Mouse (Mus musculus): ENCODE results near the gene Mavs. TPM values are rescaled to one million over a fixed set of nuclear protein-coding genes. Genes with fewer than 3 reads are reported as not detected.
A peak's percentile ranks its signal among the peaks of the same experiment; 100 is the strongest.
"Not testable (repeated sequence)": the region's sequence is repeated elsewhere in the genome, so short reads cannot be mapped to it uniquely, and the experiment has no call there.

Mavs gene
- polyA plus RNA-seq, 1 experiment from 2014 or later: 14.7 TPM

DNA sequence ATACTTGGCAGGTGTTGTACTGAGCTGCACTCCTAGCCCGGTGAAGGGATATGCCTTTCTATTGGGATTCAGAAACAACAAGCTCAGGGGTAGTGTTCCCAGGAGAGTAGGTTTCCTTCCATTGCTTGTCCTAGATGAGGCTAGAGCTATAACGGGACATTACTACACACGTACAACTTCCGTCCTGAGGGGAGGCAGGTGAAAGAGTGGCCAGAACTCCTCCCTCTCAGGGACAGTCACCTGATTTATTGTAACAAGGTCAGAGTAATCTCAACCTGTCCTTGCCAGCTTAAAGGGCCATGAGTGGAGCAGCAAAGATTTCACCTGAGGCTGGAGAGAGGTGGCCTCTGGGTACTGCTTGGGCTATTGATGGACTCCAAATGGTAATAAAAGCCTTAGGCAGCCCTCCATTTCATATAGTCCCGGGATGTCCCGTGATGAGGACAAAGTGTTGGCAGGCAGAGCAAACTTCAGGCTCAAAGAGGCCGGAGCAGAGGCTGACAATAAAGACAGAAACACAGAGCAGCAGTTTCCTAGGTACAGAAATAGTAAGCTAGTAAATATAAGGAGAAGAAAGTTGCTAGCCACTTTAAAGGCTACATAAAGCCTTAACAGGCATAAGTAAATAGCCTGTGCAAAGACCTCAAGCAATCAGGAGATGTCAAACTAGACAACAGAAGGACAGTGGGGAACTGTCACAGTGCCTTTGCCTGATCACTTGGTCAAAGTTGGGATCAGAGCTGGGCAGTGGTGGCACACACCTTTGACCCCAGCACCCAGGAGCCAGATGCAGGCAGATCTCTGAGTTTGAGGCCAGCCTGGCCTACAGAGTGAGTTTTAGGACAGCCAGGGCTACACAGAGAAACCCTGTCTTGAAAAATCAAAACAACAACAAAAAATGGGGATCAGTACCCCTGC is 17.7 kb upstream of the Mavs start:
- no peaks in the 10 kb centered on the region for H3K27me3 ChIP-seq (ENCODE audit: control insufficient read depth, insufficient read depth, low read length)
- DNase-seq (ENCODE audit: low spot score) (no peak), ATAC-seq (ENCODE audit: low FRiP score, low TSS enrichment) (peak; percentile 72)
- 69% methylated on average over 7 of the region's 7 CpGs for WGBS
- no peak overlapping the region for H3K4me3 ChIP-seq (ENCODE audit: low read depth, low read length)
- no peak overlapping the region for H3K4me2 ChIP-seq (replicated peaks; ENCODE audit: low read depth)
- H3K9ac ChIP-seq (ENCODE audit: low read length): no peak overlapping the region
- 0 out of 2 replicates have a peak, but pooled peaks cover 1% of the 10 kb centered on the region for H3K4me1 ChIP-seq (replicated peaks; ENCODE audit: control insufficient read depth, insufficient read depth)
- H3K36me3 ChIP-seq (ENCODE audit: control insufficient read depth, insufficient read depth, low read length): peaks cover 8% of the 10 kb centered on the region; the same call in 1 of the 2 replicates
- no peak for TF ChIP-seq CTCF (IDR thresholded peaks at IDR 0.05; ENCODE audit: low read depth)
- no peak overlapping the region for H3K27ac ChIP-seq (replicated peaks)
- no peaks in the 10 kb centered on the region for H3K9me3 ChIP-seq (ENCODE audit: control insufficient read depth, low read length)

DNA sequence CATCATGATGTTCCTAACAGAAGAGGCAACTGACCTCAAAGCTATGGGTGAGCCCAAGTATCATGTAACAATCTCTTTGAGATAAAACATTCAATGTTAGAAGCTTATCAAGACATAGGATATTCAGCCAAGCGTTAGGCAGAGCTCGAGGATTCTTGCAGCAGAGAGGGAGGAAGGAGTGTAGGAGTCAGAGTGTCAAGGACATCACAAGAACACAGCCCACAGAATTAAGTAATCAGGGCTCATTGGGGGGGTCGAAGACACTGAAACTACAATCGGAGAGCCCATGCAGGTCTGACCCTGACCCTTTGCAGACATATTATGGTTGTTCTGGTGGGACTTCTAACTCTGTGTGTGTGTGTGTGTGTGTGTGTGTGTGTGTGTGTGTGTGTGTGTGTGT is 13.8 kb upstream of the Mavs start:
- no peak overlapping the region for H3K4me2 ChIP-seq (replicated peaks; ENCODE audit: low read depth)
- no peak overlapping the region for H3K9ac ChIP-seq (ENCODE audit: low read length)
- H3K9me3 ChIP-seq (ENCODE audit: control insufficient read depth, low read length): no peaks in the 10 kb centered on the region
- H3K4me1 ChIP-seq (replicated peaks; ENCODE audit: control insufficient read depth, insufficient read depth): no peaks in the 10 kb centered on the region
- WGBS: 69% methylated on average over 4 of the region's 4 CpGs
- no peak overlapping the region for H3K27ac ChIP-seq (replicated peaks)
- no peak overlapping the region for H3K4me3 ChIP-seq (ENCODE audit: low read depth, low read length)
- no peaks in the 10 kb centered on the region for H3K27me3 ChIP-seq (ENCODE audit: control insufficient read depth, insufficient read depth, low read length)
- ATAC-seq (ENCODE audit: low FRiP score, low TSS enrichment) (no peak), DNase-seq (ENCODE audit: low spot score) (no peak)
- no peaks in the 10 kb centered on the region for H3K36me3 ChIP-seq (ENCODE audit: control insufficient read depth, insufficient read depth, low read length)
- no peak for TF ChIP-seq CTCF (IDR thresholded peaks at IDR 0.05; ENCODE audit: low read depth)
- no peak for TF ChIP-seq EP300 (optimal IDR thresholded peaks at IDR 0.05)

DNA sequence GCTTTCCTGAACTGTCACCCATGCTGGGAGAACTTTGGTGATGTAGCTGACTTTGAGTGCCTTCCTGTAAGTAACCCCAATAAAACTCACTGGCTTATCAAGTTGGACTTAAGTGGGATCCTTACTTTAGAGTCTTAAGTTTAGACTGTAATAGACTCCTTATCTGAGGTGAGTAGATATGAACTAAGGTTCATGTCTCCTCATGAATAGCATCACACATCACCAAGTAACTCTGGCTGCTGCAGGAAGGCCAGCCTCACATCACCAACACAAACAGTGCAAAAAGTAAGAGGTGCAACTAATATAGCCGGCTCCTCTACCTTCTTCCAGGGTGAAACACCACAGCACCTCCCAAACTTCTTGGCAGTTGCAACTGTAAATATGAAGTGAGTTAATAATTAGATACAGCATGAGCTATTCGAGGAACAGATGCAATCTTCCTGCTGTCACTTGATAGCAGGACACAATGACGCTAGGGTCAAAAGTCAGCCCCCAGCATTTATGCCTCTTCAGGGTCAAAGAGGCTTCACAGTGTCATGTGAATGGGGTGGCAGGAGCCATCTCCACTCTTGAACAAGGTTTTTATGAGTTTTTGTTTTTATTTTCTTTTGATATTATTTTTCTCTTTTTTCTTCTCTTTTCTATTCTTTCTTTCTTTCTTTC is 11.9 kb upstream of the Mavs start:
- ATAC-seq (ENCODE audit: low FRiP score, low TSS enrichment) (no peak), DNase-seq (ENCODE audit: low spot score) (no peak)
- H3K9me3 ChIP-seq (ENCODE audit: control insufficient read depth, low read length): no peaks in the 10 kb centered on the region
- no peaks in the 10 kb centered on the region for H3K36me3 ChIP-seq (ENCODE audit: control insufficient read depth, insufficient read depth, low read length)
- no peaks in the 10 kb centered on the region for H3K4me1 ChIP-seq (replicated peaks; ENCODE audit: control insufficient read depth, insufficient read depth)
- no peak overlapping the region for H3K9ac ChIP-seq (ENCODE audit: low read length)
- 59% methylated on average over 3 of the region's 3 CpGs for WGBS
- no peak overlapping the region for H3K4me3 ChIP-seq (ENCODE audit: low read depth, low read length)
- TF ChIP-seq EP300 (optimal IDR thresholded peaks at IDR 0.05) (no peak), CTCF (IDR thresholded peaks at IDR 0.05; ENCODE audit: low read depth) (no peak)
- no peak overlapping the region for H3K4me2 ChIP-seq (replicated peaks; ENCODE audit: low read depth)
- no peak overlapping the region for H3K27ac ChIP-seq (replicated peaks)
- H3K27me3 ChIP-seq (ENCODE audit: control insufficient read depth, insufficient read depth, low read length): no peaks in the 10 kb centered on the region

DNA sequence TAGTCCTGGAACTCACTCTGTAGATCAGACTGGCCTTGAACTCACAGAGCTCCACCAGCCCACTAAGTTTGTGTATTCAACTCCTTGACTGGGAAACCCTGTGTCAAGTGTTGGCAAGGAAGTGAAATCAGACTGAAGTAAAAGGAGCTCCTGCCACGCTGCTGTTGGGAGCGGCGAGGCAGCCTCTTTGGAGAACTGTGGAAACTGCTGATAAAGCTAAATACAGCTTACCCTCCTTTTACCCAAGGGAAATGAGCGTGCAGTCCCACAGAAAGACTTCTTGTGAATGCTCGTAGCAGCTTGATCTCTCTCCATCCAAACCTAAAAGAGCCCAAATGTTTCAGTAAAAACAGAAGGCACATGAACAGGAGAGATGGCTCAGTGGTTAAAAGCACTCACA is 11.3 kb upstream of the Mavs start:
- Histone ChIP-seq H3K4me1 (replicated peaks; ENCODE audit: control insufficient read depth, insufficient read depth) (no peaks in the 10 kb centered on the region), H3K9me3 (ENCODE audit: control insufficient read depth, low read length) (no peaks in the 10 kb centered on the region), H3K36me3 (ENCODE audit: control insufficient read depth, insufficient read depth, low read length) (no peaks in the 10 kb centered on the region), H3K4me2 (replicated peaks; ENCODE audit: low read depth) (no peak overlapping the region), H3K4me3 (ENCODE audit: low read depth, low read length) (no peak overlapping the region), H3K27me3 (ENCODE audit: control insufficient read depth, insufficient read depth, low read length) (no peaks in the 10 kb centered on the region), H3K9ac (ENCODE audit: low read length) (no peak overlapping the region), H3K27ac (replicated peaks) (no peak overlapping the region)
- TF ChIP-seq CTCF (IDR thresholded peaks at IDR 0.05; ENCODE audit: low read depth) (no peak), EP300 (optimal IDR thresholded peaks at IDR 0.05) (no peak)
- no peak for DNase-seq (ENCODE audit: low spot score)
- ATAC-seq (ENCODE audit: low FRiP score, low TSS enrichment): no peak
- 32% methylated on average over 5 of the region's 5 CpGs for WGBS

DNA sequence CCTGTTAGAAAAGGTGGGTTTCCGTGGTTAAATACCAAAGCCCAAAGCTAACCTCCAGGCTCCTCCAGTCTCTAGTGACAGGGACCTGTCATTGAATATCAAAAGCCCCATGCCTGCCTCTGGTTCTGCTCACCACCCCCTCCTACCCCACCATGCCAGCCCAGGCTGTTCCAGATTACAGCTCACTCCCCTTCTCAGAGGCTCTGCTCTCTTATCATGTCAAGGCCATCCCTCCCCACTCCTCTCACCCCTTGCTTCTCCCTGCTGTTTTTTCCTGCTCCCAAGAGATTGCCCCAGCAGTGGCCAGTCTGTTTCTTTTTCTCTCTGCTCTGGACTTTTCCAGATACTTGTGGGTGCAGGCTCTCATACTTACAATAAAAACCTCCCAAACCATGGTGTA is 10.3 kb upstream of the Mavs start:
- DNase-seq (ENCODE audit: low spot score) (no peak), ATAC-seq (ENCODE audit: low FRiP score, low TSS enrichment) (no peak)
- no peaks in the 10 kb centered on the region for H3K27me3 ChIP-seq (ENCODE audit: control insufficient read depth, insufficient read depth, low read length)
- no peaks in the 10 kb centered on the region for H3K9me3 ChIP-seq (ENCODE audit: control insufficient read depth, low read length)
- H3K4me2 ChIP-seq (replicated peaks; ENCODE audit: low read depth): no peak overlapping the region
- no peaks in the 10 kb centered on the region for H3K4me1 ChIP-seq (replicated peaks; ENCODE audit: control insufficient read depth, insufficient read depth)
- no peaks in the 10 kb centered on the region for H3K36me3 ChIP-seq (ENCODE audit: control insufficient read depth, insufficient read depth, low read length)
- H3K27ac ChIP-seq (replicated peaks): no peak overlapping the region
- H3K9ac ChIP-seq (ENCODE audit: low read length): no peak overlapping the region
- WGBS: 61% methylated on average over 1 of the region's 1 CpGs
- H3K4me3 ChIP-seq (ENCODE audit: low read depth, low read length): no peak overlapping the region
- TF ChIP-seq CTCF (IDR thresholded peaks at IDR 0.05; ENCODE audit: low read depth) (no peak), EP300 (optimal IDR thresholded peaks at IDR 0.05) (no peak)

DNA sequence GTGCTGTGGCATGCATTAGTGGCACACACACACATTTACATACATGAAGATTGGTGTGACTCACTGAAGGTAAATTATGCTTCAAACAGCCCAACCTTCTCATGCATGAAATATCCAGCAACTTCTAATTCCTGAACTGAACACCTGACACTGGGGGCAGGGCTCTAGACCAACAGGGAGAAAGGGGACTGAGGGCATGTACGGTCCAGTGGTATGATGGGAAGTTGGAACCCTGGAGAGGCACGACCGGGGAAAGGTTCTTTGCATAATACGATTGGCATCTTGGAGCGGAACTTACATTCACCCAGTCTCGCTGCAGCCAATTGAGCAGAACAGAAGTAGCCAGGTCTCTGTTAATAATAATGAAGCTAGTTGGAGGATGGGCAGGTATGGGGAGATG is 8.7 kb upstream of the Mavs start:
- Histone ChIP-seq H3K27ac (replicated peaks) (no peak overlapping the region), H3K27me3 (ENCODE audit: control insufficient read depth, insufficient read depth, low read length) (no peaks in the 10 kb centered on the region), H3K9me3 (ENCODE audit: control insufficient read depth, low read length) (no peaks in the 10 kb centered on the region), H3K36me3 (ENCODE audit: control insufficient read depth, insufficient read depth, low read length) (no peaks in the 10 kb centered on the region), H3K4me3 (ENCODE audit: low read depth, low read length) (no peak overlapping the region), H3K9ac (ENCODE audit: low read length) (no peak overlapping the region), H3K4me1 (replicated peaks; ENCODE audit: control insufficient read depth, insufficient read depth) (no peaks in the 10 kb centered on the region), H3K4me2 (replicated peaks; ENCODE audit: low read depth) (no peak overlapping the region)
- no peak for TF ChIP-seq CTCF (IDR thresholded peaks at IDR 0.05; ENCODE audit: low read depth)
- TF ChIP-seq EP300 (optimal IDR thresholded peaks at IDR 0.05): no peak
- no peak for DNase-seq (ENCODE audit: low spot score)
- no peak for ATAC-seq (ENCODE audit: low FRiP score, low TSS enrichment)
- 87% methylated on average over 6 of the region's 6 CpGs for WGBS

DNA sequence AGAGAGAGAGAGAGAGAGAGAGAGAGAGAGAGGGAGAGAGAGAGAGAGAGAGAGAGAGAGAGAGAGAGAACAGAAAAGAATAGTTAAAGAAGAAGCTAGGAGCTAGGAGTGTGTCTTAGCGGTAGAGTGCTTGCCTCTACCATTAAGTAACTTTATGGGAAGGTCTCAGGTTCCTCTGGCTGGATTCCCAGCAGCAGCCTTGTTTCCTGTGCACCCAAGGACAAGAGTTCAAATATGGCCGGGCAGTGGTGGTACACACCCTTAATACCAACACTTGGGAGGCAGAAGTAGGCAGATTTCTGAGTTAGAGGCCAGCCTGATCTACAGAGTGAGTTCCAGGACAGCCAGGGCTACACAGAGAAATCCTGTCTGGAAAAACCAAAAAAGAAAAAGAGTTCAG is 7.2 kb upstream of the Mavs start:
- not testable (repeated sequence) for H3K4me3 ChIP-seq (ENCODE audit: low read depth, low read length); ATAC-seq (ENCODE audit: low FRiP score, low TSS enrichment); H3K9ac ChIP-seq (ENCODE audit: low read length); H3K9me3 ChIP-seq (ENCODE audit: control insufficient read depth, low read length); H3K4me1 ChIP-seq (replicated peaks; ENCODE audit: control insufficient read depth, insufficient read depth); DNase-seq (ENCODE audit: low spot score); H3K27me3 ChIP-seq (ENCODE audit: control insufficient read depth, insufficient read depth, low read length); H3K27ac ChIP-seq (replicated peaks); H3K4me2 ChIP-seq (replicated peaks; ENCODE audit: low read depth); H3K36me3 ChIP-seq (ENCODE audit: control insufficient read depth, insufficient read depth, low read length)
- WGBS: 50% methylated on average over 2 of the region's 2 CpGs
